In genomic region chr9:102572888-102573287, GRCm38 (mm10) we compare ENCODE assay signal across 24 mouse cellular contexts. TPM values are rescaled to one million over a fixed set of nuclear protein-coding genes. Genes with fewer than 3 reads are reported as not detected.
DNase-seq lines count a peak whose midpoint lies in the region; ATAC-seq lines count a peak whose summit lies in the region.
"Had no signal": no experiment of that assay in that cellular context is flagged by ENCODE, and none has a peak within 500 bp of the region (broad histone marks: within the 10 kb centered on the region; RNA-seq: fewer than 3 reads in every experiment).

No protein-coding gene starts in this region.

- no peak overlapping the region for H3K4me2 ChIP-seq in intestine, embryonic 16.5 days (ENCODE audit: low read depth, low read length)
- H3K4me2 ChIP-seq: embryonic facial prominence, embryonic 12.5 days; forebrain, embryonic 12.5 days; heart, embryonic 11.5 days; heart, embryonic 15.5 days; hindbrain, embryonic 13.5 days; intestine, embryonic 15.5 days had no signal

- H3K9ac ChIP-seq in intestine, embryonic 16.5 days (ENCODE audit: low read depth, low read length): no peak overlapping the region
- H3K9ac ChIP-seq: embryonic facial prominence, embryonic 12.5 days; forebrain, embryonic 12.5 days; forebrain, postnatal 0 days; heart, embryonic 15.5 days; hindbrain, embryonic 13.5 days; intestine, embryonic 15.5 days had no signal

- no peaks in the 10 kb centered on the region for H3K36me3 ChIP-seq in heart, embryonic 10.5 days
- no peaks in the 10 kb centered on the region for H3K36me3 ChIP-seq in intestine, embryonic 16.5 days (ENCODE audit: control insufficient read depth, insufficient read depth, low read length)
- H3K36me3 ChIP-seq: embryonic facial prominence, embryonic 12.5 days; forebrain, embryonic 12.5 days; G1E; heart, embryonic 15.5 days; hindbrain, embryonic 13.5 days; intestine, embryonic 15.5 days had no signal

- 79% methylated on average over 5 of the region's 5 CpGs for WGBS in heart, embryonic 10.5 days
- WGBS in intestine, embryonic 16.5 days: 63% methylated on average over 5 of the region's 5 CpGs

- H3K27me3 ChIP-seq in heart, embryonic 10.5 days (ENCODE audit: insufficient read depth, poor library complexity, severe bottlenecking): no peaks in the 10 kb centered on the region
- no peaks in the 10 kb centered on the region for H3K27me3 ChIP-seq in intestine, embryonic 16.5 days (replicated peaks; ENCODE audit: control insufficient read depth, insufficient read depth, low read length)
- H3K27me3 ChIP-seq: embryonic facial prominence, embryonic 12.5 days; forebrain, embryonic 12.5 days; heart, embryonic 15.5 days; hindbrain, embryonic 13.5 days; intestine, embryonic 15.5 days had no signal

- no peaks in the 10 kb centered on the region for H3K4me1 ChIP-seq in heart, embryonic 10.5 days
- H3K4me1 ChIP-seq in intestine, embryonic 16.5 days (ENCODE audit: control insufficient read depth, insufficient read depth, low read length): 0 out of 2 replicates have a peak, but pooled peaks cover 3% of the 10 kb centered on the region
- H3K4me1 ChIP-seq: embryonic facial prominence, embryonic 12.5 days; intestine, embryonic 15.5 days had no signal

- H3K9me3 ChIP-seq in heart, embryonic 10.5 days: no peaks in the 10 kb centered on the region
- no peaks in the 10 kb centered on the region for H3K9me3 ChIP-seq in intestine, embryonic 16.5 days (ENCODE audit: control insufficient read depth, low read length)
- H3K9me3 ChIP-seq: embryonic facial prominence, embryonic 12.5 days; forebrain, embryonic 12.5 days; G1E; heart, embryonic 15.5 days; hindbrain, embryonic 13.5 days; intestine, embryonic 15.5 days had no signal

- H3K27ac ChIP-seq in heart, embryonic 10.5 days: no peak overlapping the region
- H3K27ac ChIP-seq in intestine, embryonic 16.5 days (ENCODE audit: low read length): no peak overlapping the region
- H3K27ac ChIP-seq: embryonic facial prominence, embryonic 12.5 days; forebrain, embryonic 12.5 days; heart, embryonic 15.5 days; hindbrain, embryonic 13.5 days; hindbrain, postnatal 0 days; intestine, embryonic 15.5 days had no signal

- no peak for ATAC-seq in intestine, embryonic 16.5 days
- ATAC-seq: forebrain, postnatal 0 days; hindbrain, postnatal 0 days; intestine, embryonic 15.5 days had no signal

- no peak overlapping the region for H3K4me3 ChIP-seq in heart, embryonic 10.5 days
- H3K4me3 ChIP-seq in intestine, embryonic 16.5 days (ENCODE audit: low read length): no peak overlapping the region
- H3K4me3 ChIP-seq: embryonic facial prominence, embryonic 12.5 days; forebrain, embryonic 12.5 days; heart, embryonic 15.5 days; hindbrain, embryonic 13.5 days; intestine, embryonic 15.5 days had no signal

- DNase-seq in heart, adult 11 months: peak; percentile 73
- DNase-seq in heart, embryonic 10.5 days (ENCODE audit: low spot score): no peak
- peak; percentile 17 for DNase-seq in CD4-positive helper T cell, adult 2 months (ENCODE audit: low read depth, low spot score)
- peak; percentile 5 for DNase-seq in T-cell, adult 2 months (ENCODE audit: low spot score)
- peak; percentile 63 to 76 for DNase-seq in natural killer cell, adult 2 months (ENCODE audit: low spot score in 2 of 2)
- DNase-seq in ovary, postnatal 36 days (ENCODE audit: low spot score): no peak
- DNase-seq: adrenal gland, postnatal 14 days; B cell, adult 2 months; cerebellum, adult 11-12 months; cerebellum, adult 9-10 months; cerebellum, postnatal 25 days; forebrain, postnatal 0 days; gastrocnemius, postnatal 36 days; heart, adult 18-20 months; heart, postnatal 14 days had no signal

RNA-seq across cellular contexts. Expression of gene Anapc13, which starts 53.2 kb away (rescaled TPM):
- 183 and 186 TPM in 2 replicates for polyA plus RNA-seq in heart, embryonic 10.5 days (2016; fragmentation: Nextera tagmentation; extraction: Ambion mirVana)
- 175 and 183 TPM in 2 replicates for polyA plus RNA-seq in intestine, embryonic 16.5 days (2015; fragmentation: Nextera tagmentation; extraction: Ambion mirVana)

RNA-seq across cellular contexts. Expression of gene Cep63, which starts 53.4 kb away (rescaled TPM):
- 51.9 and 53.4 TPM in 2 replicates for polyA plus RNA-seq in heart, embryonic 10.5 days (2016; fragmentation: Nextera tagmentation; extraction: Ambion mirVana)
- 42.7 and 43.2 TPM in 2 replicates for polyA plus RNA-seq in intestine, embryonic 16.5 days (2015; fragmentation: Nextera tagmentation; extraction: Ambion mirVana)

Comparison
In these comparisons a context has a peak if more than half of its experiments do, and no peak if none do; other contexts are left out.
1. DNase-seq: peak in heart, adult 11 months (single experiment), CD4-positive helper T cell, adult 2 months (single experiment), T-cell, adult 2 months (single experiment) and natural killer cell, adult 2 months (2 of 2); none in heart, embryonic 10.5 days (single experiment) and ovary, postnatal 36 days (single experiment).